Mouse (Mus musculus) cerebellum, adult 2 months (tissue): ENCODE measurements around the gene Nadk. TPM values are rescaled to one million over a fixed set of nuclear protein-coding genes. Genes with fewer than 3 reads are reported as not detected.
A peak's percentile ranks its signal among the peaks of the same experiment; 100 is the strongest.

ENCODE experiments used
- DNase-seq, 2 experiments: peaks; one replicate each; pipeline ENCODE4 v3.0.0; 2021
- H3K27ac ChIP-seq: fragments of 200-500 bp; 2 replicates; pipeline ENCODE4 v1.5.1; 2012; ENCODE audit warnings: low read length, control low read depth, inconsistent platforms; ENCODE audit not compliant: insufficient read depth
- H3K27me3 ChIP-seq: fragments of 200-500 bp; 2 replicates; pipeline ENCODE4 v1.6.1; 2012; ENCODE audit warnings: inconsistent platforms, mild to moderate bottlenecking, low read length, moderate library complexity; ENCODE audit not compliant: control insufficient read depth, insufficient read depth
- H3K4me1 ChIP-seq: fragments of 200-500 bp; 2 replicates; pipeline ENCODE4 v1.6.1; 2011; ENCODE audit warnings: low read length; ENCODE audit not compliant: control insufficient read depth, insufficient read depth
- H3K4me3 ChIP-seq: fragments of 200-500 bp; replicated peaks from 2 replicates; pipeline ENCODE3; 2011; ENCODE audit warnings: mild to moderate bottlenecking, low read depth, low read length, control low read depth; ENCODE audit not compliant: insufficient read depth
- CTCF ChIP-seq: fragments of 200-500 bp; IDR thresholded peaks from 2 replicates; pipeline ENCODE4 v1.5.1; 2011; ENCODE audit warnings: low read depth, mild to moderate bottlenecking, control low read depth, low read length, moderate library complexity, borderline replicate concordance; ENCODE audit not compliant: insufficient read depth
- POLR2A ChIP-seq: fragments of 200-500 bp; IDR thresholded peaks from 2 replicates; pipeline ENCODE4 v1.6.1; 2011; ENCODE audit warnings: low read length, control low read depth, borderline replicate concordance; ENCODE audit not compliant: insufficient read depth
- WGBS: fragments of 180-500 bp; shearing (Covaris S2); methylation state at CpG from one replicate; pipeline ENCODE4 v1.1.7; 2018; 5-methylcytosine and 5-hydroxymethylcytosine counted together
- polyA plus RNA-seq: library from polyadenylated mRNA; depleted of rRNA; stranded (reverse); fragments of >200 nt; gene quantifications from 2 replicates; pipeline ENCODE4 v1.2.3, GENCODE M21; 2012

Nadk gene
- polyA plus RNA-seq, 1 experiment: 59.0 TPM

DNA sequence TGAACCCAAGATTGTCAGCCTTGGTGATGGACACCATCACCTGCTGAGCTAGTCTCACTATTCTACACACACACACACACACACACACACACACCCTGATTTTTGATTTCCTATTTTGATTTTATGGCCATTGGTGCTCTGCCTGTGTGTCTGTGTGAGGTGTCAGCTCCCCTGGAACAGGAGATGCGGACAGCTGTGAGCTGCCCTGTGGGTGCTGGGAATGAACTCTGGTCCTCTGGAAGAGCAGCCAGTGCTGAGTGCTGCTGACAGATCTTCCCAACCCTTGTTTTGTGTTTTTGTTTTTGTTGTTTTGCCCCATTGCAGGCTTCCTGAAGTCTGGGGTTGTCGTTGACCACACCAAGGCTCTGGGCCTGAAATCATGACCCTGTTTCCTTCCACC lies 11.0 kb downstream of the Nadk start:
- Histone ChIP-seq H3K4me3 (no peak overlapping the region), H3K27ac (no peak overlapping the region), H3K4me1 (peaks cover 5% of the 10 kb centered on the region), H3K27me3 (no peaks in the 10 kb centered on the region)
- WGBS: 87% methylated on average over 2 of the region's 2 CpGs
- no peak for DNase-seq
- TF ChIP-seq POLR2A (no peak), CTCF (no peak)

DNA sequence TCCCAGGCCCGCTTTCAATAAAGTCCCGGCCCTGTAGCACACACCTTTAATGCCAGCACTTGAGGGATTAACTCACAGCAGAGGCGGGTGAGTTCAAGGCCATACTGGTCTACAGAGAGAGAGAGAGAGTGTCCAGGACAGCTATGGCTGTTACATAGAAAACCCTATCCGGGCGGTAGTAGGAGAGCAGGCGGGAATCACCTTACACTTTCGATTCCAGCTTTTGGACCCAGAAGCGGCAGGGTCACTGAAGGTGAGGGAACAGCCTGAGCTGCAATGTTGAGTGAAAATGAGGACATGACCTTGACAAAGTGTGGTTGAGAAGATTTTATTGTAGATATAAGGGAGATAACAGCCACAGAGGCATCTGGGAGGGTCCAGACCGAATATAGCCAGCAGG lies 11.7 kb downstream of the Nadk start:
- DNase-seq: no peak
- 95% methylated on average over 9 of the region's 9 CpGs for WGBS

DNA sequence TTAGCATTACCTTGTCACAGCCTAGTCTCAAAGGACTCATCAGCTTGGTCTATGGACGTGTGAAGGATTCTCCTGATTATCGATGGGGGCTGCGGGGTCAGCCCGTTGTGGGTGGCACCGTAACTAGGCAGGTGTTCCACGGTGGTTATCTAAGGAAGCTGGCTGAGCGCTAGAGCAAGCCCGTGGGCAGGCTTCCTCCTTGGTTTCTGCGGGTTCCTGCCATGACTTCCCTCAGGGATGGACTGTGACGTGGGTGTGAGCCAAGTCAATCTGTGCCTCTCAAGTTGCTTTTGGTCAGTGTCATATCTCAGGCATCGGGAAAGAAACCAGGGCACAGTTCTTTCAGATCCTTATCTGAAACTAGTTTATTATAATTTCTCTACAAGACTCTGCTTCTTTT lies 12.8 kb downstream of the Nadk start:
- peak in 1 of 2 experiments; percentile 53 for DNase-seq
- no peak overlapping the region for H3K27ac ChIP-seq
- no peaks in the 10 kb centered on the region for H3K27me3 ChIP-seq
- no peak overlapping the region for H3K4me3 ChIP-seq
- H3K4me1 ChIP-seq: peaks cover 5% of the 10 kb centered on the region
- TF ChIP-seq POLR2A (no peak), CTCF (no peak)
- 31% methylated on average over 11 of the region's 11 CpGs for WGBS

More for the DNA sequence above, 11.7 kb downstream of the Nadk start:
- no peak overlapping the region for H3K4me3 ChIP-seq
- H3K27ac ChIP-seq: no peak overlapping the region
- TF ChIP-seq POLR2A (no peak), CTCF (no peak)
- H3K4me1 ChIP-seq: peaks cover 5% of the 10 kb centered on the region
- no peaks in the 10 kb centered on the region for H3K27me3 ChIP-seq

DNA sequence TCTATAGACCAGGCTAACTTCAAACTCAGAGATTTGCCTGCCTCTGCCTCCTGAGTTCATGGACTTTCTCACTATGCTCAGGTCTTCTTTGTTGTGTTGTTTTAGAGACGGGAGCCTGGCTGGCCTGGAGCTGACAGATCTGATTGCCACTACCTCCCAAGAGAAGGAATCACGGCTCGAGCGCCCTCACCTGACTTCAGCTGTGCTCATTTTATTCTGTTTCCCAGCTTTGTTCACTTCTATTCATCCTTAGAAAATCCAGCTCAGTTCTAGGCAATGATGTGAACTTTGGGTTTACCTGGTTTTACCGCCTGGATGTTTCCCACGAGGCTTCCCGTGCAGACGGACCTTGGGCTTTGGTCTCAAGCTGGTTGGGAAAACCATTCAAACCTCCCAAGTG lies 13.3 kb downstream of the Nadk start:
- Histone ChIP-seq H3K4me1 (peaks cover 5% of the 10 kb centered on the region), H3K4me3 (no peak overlapping the region), H3K27ac (no peak overlapping the region), H3K27me3 (no peaks in the 10 kb centered on the region)
- TF ChIP-seq POLR2A (no peak), CTCF (no peak)
- no peak for DNase-seq
- 84% methylated on average over 8 of the region's 8 CpGs for WGBS

DNA sequence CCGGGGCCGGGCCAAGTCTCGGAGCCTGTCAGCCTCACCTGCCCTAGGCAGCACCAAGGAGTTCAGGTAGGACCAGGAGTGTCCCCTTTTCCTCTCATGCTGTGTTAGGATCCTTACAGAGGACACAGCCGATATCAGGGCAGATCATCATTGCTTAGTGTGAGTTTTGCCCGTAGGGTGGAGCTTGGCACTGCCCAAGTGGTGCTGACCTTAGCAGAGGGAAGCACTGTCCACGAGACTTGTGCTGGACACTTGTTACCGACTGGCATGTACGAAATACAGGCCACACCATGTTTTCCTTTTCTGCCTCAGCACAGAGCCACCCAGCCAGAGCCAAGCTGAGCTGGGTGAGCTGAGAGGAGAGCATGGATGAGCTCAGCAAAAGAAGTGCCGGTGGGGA lies 15.0 kb downstream of the Nadk start:
- DNase-seq: no peak
- no peaks in the 10 kb centered on the region for H3K27me3 ChIP-seq
- peaks cover 5% of the 10 kb centered on the region for H3K4me1 ChIP-seq
- no peak for TF ChIP-seq CTCF
- no peak for TF ChIP-seq POLR2A
- no peak overlapping the region for H3K4me3 ChIP-seq
- WGBS: 86% methylated on average over 9 of the region's 9 CpGs
- H3K27ac ChIP-seq: no peak overlapping the region

DNA sequence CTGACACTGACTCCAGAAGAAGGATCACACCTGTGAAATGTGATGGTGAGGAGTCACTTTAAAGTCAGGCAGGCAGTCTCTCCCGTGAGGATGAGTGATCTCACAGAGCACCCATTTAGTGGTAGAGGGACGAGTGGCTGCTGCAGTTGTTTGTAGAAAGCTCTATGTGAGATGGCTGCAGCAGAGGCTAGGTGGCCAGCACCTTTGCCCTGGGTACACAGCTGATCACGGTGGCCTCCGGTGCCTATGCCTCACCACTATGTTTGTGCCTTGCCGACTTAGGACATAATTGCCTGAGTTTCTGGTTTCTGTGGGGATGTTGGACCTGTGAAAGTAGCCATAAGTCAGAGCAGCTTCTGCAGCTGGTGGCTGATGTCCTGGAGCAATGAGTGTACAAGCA lies 15.6 kb downstream of the Nadk start:
- H3K27ac ChIP-seq: no peak overlapping the region
- no peaks in the 10 kb centered on the region for H3K27me3 ChIP-seq
- TF ChIP-seq CTCF (no peak), POLR2A (no peak)
- WGBS: 93% methylated on average over 5 of the region's 5 CpGs
- H3K4me1 ChIP-seq: peaks cover 5% of the 10 kb centered on the region
- no peak for DNase-seq
- no peak overlapping the region for H3K4me3 ChIP-seq

DNA sequence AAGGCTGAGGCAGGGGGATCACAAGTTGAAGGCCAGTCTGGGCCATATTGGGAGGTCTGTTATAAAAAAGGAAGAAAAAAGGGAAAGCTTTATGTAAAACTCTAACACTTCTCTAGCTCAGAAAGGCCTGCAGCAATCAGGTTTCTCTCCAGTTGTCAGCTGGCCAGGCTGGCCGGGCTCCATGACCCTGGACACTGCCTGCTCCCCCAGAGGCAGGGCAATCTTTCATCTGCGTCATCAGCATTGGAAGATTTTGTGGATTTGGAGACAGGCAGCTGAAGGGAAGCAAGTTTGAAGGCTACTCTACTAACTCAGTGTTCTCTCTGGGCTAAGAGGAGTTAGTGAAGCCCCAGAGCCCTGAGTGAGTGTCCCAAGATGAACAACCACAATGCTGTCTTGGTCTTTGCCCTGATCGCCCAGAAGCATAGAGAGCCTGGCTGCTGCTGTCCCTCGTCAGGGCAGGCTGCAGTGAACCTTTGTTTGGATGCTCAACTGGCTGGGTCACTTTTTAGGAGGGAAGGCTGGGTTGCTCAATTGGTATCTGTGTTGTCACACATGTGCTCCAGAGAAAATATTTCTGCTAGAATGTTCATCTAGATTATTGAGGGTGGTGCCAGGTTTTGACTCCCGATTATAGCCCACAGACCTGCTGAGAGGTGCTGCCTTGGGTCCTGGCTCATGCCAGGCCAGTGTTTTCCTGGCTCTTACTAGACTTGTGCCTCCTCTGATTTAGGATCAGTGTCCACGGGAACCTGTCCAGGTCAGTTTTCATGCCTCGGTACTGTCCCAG lies 16.4 kb downstream of the Nadk start:
- peak in 1 of 2 experiments; percentile 31 for DNase-seq
- TF ChIP-seq CTCF: no peak
- TF ChIP-seq POLR2A: no peak
- 69% methylated on average over 7 of the region's 7 CpGs for WGBS

DNA sequence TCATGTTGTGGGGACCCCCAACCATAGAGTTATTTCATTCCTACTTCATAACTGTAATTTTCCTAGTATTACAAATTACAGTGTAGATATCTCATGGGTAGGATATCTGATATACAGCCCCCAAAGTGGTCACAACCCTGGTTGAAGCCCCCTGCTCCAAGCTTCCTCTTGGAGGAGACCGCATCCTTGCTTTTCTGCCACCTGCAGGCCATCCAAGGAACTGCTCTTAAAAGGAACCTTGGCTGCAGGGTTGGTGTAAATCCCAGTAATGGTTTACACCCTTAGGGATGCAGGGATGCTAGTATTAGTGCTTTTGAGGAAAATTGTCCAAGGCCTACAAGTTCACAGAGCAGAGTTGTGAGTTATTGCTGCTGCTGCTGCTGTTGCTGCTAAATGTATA lies 18.2 kb downstream of the Nadk start:
- no peak for TF ChIP-seq POLR2A
- TF ChIP-seq CTCF: peak; percentile 71
- no peak overlapping the region for H3K27ac ChIP-seq
- no peaks in the 10 kb centered on the region for H3K27me3 ChIP-seq
- WGBS: 17% methylated on average over 1 of the region's 1 CpGs
- peak; percentile 39 to 64 for DNase-seq
- H3K4me1 ChIP-seq: no peaks in the 10 kb centered on the region
- no peak overlapping the region for H3K4me3 ChIP-seq

More for the DNA sequence above, 16.4 kb downstream of the Nadk start:
- Histone ChIP-seq H3K27ac (no peak overlapping the region), H3K4me3 (no peak overlapping the region), H3K4me1 (peaks cover 5% of the 10 kb centered on the region), H3K27me3 (no peaks in the 10 kb centered on the region)
